Mouse (Mus musculus): ENCODE results near the gene Mrpl52.
A peak's percentile ranks its signal among the peaks of the same experiment; 100 is the strongest.

Mrpl52 gene

GRCm38 (mm10) chr14:54426689-54427398 lies at the start of gene Mrpl52:
TSS of gene Mrpl52 (plus strand) at chr14:54426909.
- DNase-seq (ENCODE audit: low read depth, low spot score): peak; percentile 89

GRCm38 (mm10) chr14:54377166-54377565 lies 49.5 kb upstream of the Mrpl52 start:
- DNase-seq (ENCODE audit: low read depth, low spot score): no peak

GRCm38 (mm10) chr14:54379571-54379970 lies 47.1 kb upstream of the Mrpl52 start:
- peak; percentile 28 for DNase-seq (ENCODE audit: low read depth, low spot score)

GRCm38 (mm10) chr14:54380616-54381015 lies 46.1 kb upstream of the Mrpl52 start:
- peak; percentile 35 for DNase-seq (ENCODE audit: low read depth, low spot score)

- no peak for DNase-seq (ENCODE audit: low read depth, low spot score)
Measured at GRCm38 (mm10) chr14:54381816-54382215, 44.9 kb upstream of the Mrpl52 start.

GRCm38 (mm10) chr14:54382641-54383040 lies 44.1 kb upstream of the Mrpl52 start:
- DNase-seq (ENCODE audit: low read depth, low spot score): peak; percentile 27

GRCm38 (mm10) chr14:54383355-54383771 lies 43.3 kb upstream of the Mrpl52 start:
- peak; percentile 96 for DNase-seq (ENCODE audit: low read depth, low spot score)

- no peak for DNase-seq (ENCODE audit: low read depth, low spot score)
Measured at GRCm38 (mm10) chr14:54384396-54384795, 42.3 kb upstream of the Mrpl52 start.

- DNase-seq (ENCODE audit: low read depth, low spot score): no peak
Measured at GRCm38 (mm10) chr14:54385968-54386618, 40.6 kb upstream of the Mrpl52 start.

GRCm38 (mm10) chr14:54387546-54387945 lies 39.2 kb upstream of the Mrpl52 start:
- no peak for DNase-seq (ENCODE audit: low read depth, low spot score)

- no peak for DNase-seq (ENCODE audit: low read depth, low spot score)
Measured at GRCm38 (mm10) chr14:54390843-54391242, 35.9 kb upstream of the Mrpl52 start.

GRCm38 (mm10) chr14:54393794-54394193 lies 32.9 kb upstream of the Mrpl52 start:
- DNase-seq (ENCODE audit: low read depth, low spot score): no peak

- no peak for DNase-seq (ENCODE audit: low read depth, low spot score)
Measured at GRCm38 (mm10) chr14:54394309-54394708, 32.4 kb upstream of the Mrpl52 start.

GRCm38 (mm10) chr14:54396685-54397084 lies 30.0 kb upstream of the Mrpl52 start:
- DNase-seq (ENCODE audit: low read depth, low spot score): no peak

GRCm38 (mm10) chr14:54397872-54398527 lies 28.7 kb upstream of the Mrpl52 start:
- DNase-seq (ENCODE audit: low read depth, low spot score): no peak

- no peak for DNase-seq (ENCODE audit: low read depth, low spot score)
Measured at GRCm38 (mm10) chr14:54398528-54398916, 28.2 kb upstream of the Mrpl52 start.

GRCm38 (mm10) chr14:54398921-54399382 lies 27.8 kb upstream of the Mrpl52 start:
- no peak for DNase-seq (ENCODE audit: low read depth, low spot score)

- DNase-seq (ENCODE audit: low read depth, low spot score): no peak
Measured at GRCm38 (mm10) chr14:54401723-54402122, 25.0 kb upstream of the Mrpl52 start.

- no peak for DNase-seq (ENCODE audit: low read depth, low spot score)
Measured at GRCm38 (mm10) chr14:54408336-54409056, 18.2 kb upstream of the Mrpl52 start.

GRCm38 (mm10) chr14:54409057-54409645 lies 17.6 kb upstream of the Mrpl52 start:
- no peak for DNase-seq (ENCODE audit: low read depth, low spot score)

GRCm38 (mm10) chr14:54409980-54410810 lies 16.5 kb upstream of the Mrpl52 start:
- DNase-seq (ENCODE audit: low read depth, low spot score): peak; percentile 67
